Mouse (Mus musculus) activated CD4-positive, CD25-positive, alpha-beta regulatory T cell, adult 4 months (primary cell): Measurements from ENCODE around the gene D6Wsu163e. TPM values are rescaled to one million over a fixed set of nuclear protein-coding genes. Genes with fewer than 3 reads are reported as not detected.

Experiments
- ATAC-seq: one replicate; pipeline ENCODE4 v1.8.0; 2017
- polyA plus RNA-seq, 2 experiments: library from polyadenylated mRNA; unstranded; fragments of 100-300 nt; shearing (Covaris generic); gene quantifications; one replicate each; pipeline ENCODE4 v1.2.1; 2017

Gene D6Wsu163e
- polyA plus RNA-seq, 2 experiments from 2014 or later, result 9.8 to 11.2 TPM

GRCm38 (mm10) chr6:127006551-127006950, 66.8 kb downstream of the D6Wsu163e start:
- ATAC-seq, result no peak

- ATAC-seq, result no peak
Observed at GRCm38 (mm10) chr6:127010021-127010420, 70.3 kb downstream of the D6Wsu163e start.

GRCm38 (mm10) chr6:127011947-127012535, 72.3 kb downstream of the D6Wsu163e start:
- no peak for ATAC-seq

GRCm38 (mm10) chr6:127014906-127015770, 75.4 kb downstream of the D6Wsu163e start, which contains the start of gene Fgf6:
Gene Fgf6, plus strand, starts transcription at chr6:127015586.
- no peak for ATAC-seq

GRCm38 (mm10) chr6:127019254-127019653, 79.5 kb downstream of the D6Wsu163e start:
- no peak for ATAC-seq

- ATAC-seq, result no peak
Observed at GRCm38 (mm10) chr6:127020431-127020830, 80.7 kb downstream of the D6Wsu163e start.

GRCm38 (mm10) chr6:127024836-127025235, 85.1 kb downstream of the D6Wsu163e start:
- no peak for ATAC-seq

Other genes starting within 250 kb of the D6Wsu163e start
- gene Kcna6, start 199.3 kb upstream of the D6Wsu163e start, polyA plus RNA-seq, result not detected
- 100 to 1,000 TPM; 160 to 212 TPM for gene Ndufa9, start 90.8 kb upstream of the D6Wsu163e start, polyA plus RNA-seq
- not detected for gene Akap3, start 86.9 kb upstream of the D6Wsu163e start, polyA plus RNA-seq
- under 1 TPM in 1 of 2 experiments, not detected in 1; 0.23 TPM for gene Dyrk4, start 18.1 kb upstream of the D6Wsu163e start, polyA plus RNA-seq
- gene Rad51ap1, start 375 bp upstream of the D6Wsu163e start, polyA plus RNA-seq, result 10 to 100 TPM; 10.9 to 19.8 TPM
- not detected for gene Fgf6, start 75.6 kb downstream of the D6Wsu163e start, polyA plus RNA-seq
- not detected for gene Fgf23, start 132.9 kb downstream of the D6Wsu163e start, polyA plus RNA-seq
- 1 to 10 TPM; 6.7 to 8.2 TPM for gene Tigar, start 169.6 kb downstream of the D6Wsu163e start, polyA plus RNA-seq
- 100 to 1,000 TPM; 863 to 906 TPM for gene Ccnd2, start 212.2 kb downstream of the D6Wsu163e start, polyA plus RNA-seq